Mouse (Mus musculus): ENCODE measurements around the gene Sbk3. TPM values are rescaled to one million over a fixed set of nuclear protein-coding genes. Genes with fewer than 3 reads are reported as not detected.
"Not testable (repeated sequence)": the region's sequence is repeated elsewhere in the genome, so short reads cannot be mapped to it uniquely, and the experiment has no call there.

The Sbk3 gene
- 0.32 and 0.41 TPM in 2 replicates for polyA plus RNA-seq (2015; fragmentation: Nextera tagmentation; extraction: Ambion mirVana)

DNA sequence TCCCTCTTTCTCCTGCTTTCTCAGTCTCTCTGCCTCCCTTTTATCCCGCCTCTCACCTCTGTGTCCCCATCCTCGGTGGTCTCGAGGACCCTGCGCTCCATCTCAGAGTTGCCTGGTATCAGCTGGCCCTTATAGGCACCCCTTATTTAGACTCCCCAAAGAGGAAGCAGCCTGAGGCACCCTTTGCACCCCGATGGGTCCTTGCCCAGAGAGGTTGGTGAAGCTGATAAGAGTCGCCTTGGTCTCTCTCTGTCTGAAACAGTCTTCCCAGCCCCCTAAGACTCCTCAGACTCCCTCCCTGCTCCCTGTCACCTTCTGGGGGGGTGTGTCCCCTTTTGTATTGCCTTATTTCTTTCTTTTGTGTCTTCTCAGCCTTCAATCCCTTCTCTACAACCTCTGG is at the start of gene Sbk3:
Gene Sbk3, minus strand, starts transcription at position 101 of the 400 bp plus-strand sequence.
- H3K27me3 ChIP-seq (replicated peaks) = no peaks in the 10 kb centered on the region
- ATAC-seq (replicated peaks) = no peak
- H3K4me3 ChIP-seq = no peak within 1 kb of the TSS
- no peak within 1 kb of the TSS for H3K4me2 ChIP-seq
- WGBS = 49% methylated on average over 6 of the region's 6 CpGs
- H3K36me3 ChIP-seq (replicated peaks) = no peaks in the 10 kb centered on the region
- no peaks in the 10 kb centered on the region for H3K9me3 ChIP-seq
- no peak within 1 kb of the TSS for H3K27ac ChIP-seq
- no peaks in the 10 kb centered on the region for H3K4me1 ChIP-seq
- no peak within 1 kb of the TSS for H3K9ac ChIP-seq

DNA sequence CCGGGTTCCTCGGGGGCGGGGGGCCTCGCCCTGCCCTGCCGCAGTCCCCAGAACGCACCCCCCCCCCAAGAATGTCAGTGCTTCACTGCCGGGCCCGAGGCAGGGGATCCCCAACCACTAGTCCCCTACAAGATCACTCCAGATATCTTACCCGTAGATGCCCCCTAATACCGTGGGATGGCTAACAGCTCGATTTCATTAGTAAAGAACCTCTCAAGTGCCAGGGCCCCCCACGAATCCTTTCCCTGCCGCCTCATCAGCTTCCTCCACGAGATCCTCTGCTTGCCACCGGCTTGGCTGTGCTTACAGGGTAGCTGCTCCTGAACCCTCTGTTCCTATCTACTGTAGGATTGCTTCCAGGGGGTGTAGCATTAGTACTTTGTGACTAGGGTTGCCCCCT is 49.7 kb upstream of the Sbk3 start:
- H3K9ac ChIP-seq = peak overlapping the region; percentile 81
- peak; percentile 57 for ATAC-seq (replicated peaks)
- 1% methylated on average over 14 of the region's 15 CpGs for WGBS

DNA sequence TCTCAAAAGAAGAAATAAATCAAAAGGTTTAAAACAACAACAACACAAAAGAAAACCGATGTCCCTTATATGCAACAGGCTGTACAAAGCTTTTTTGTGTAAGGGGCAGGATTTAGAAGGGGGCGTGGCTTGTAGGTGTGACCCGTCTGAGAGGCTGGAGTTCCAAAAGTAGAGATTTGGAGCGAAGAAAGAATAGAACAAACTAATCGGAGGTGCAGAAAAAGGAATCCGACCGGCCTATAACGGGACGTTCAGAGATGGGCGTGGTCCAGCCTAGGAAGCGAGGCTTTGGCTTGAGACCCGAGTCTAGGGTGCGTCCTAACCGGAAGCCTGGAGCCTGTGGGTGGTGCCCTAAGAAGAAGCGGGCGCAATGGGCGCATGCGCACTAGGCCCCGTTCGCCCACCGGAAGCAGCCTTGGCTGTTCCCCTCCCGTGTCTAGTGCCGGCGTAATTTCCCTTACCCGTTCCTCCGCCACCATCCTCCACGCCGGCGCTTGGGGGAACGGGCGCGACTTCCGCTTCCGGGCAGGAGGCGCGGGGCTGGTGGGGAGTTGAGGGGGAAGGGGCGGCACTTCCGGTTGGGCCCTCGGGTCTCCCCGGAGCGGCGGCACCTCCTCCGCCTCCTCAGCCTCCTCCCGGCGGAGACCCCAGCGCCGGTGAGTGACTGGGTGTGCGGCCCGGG is 49.2 kb upstream of the Sbk3 start, which contains the start of the genes Zfp865 and Ccdc106:
Gene Zfp865, plus strand, starts transcription at position 377 of the 682 bp plus-strand sequence.
Gene Ccdc106, plus strand, starts transcription at position 554 of the 682 bp plus-strand sequence.
- Histone ChIP-seq H3K4me3 (peak within 1 kb of the TSS; percentile 74), H3K36me3 (replicated peaks) (no peaks in the 10 kb centered on the region), H3K27ac (peak within 1 kb of the TSS; percentile 91), H3K4me1 (peaks cover 22% of the 10 kb centered on the region), H3K4me2 (peak within 1 kb of the TSS; percentile 74), H3K9me3 (no peaks in the 10 kb centered on the region), H3K9ac (peak within 1 kb of the TSS; percentile 81), H3K27me3 (replicated peaks) (no peaks in the 10 kb centered on the region)
- ATAC-seq (replicated peaks) = peak; percentile 89
- under 1% methylated on average over 48 of the region's 49 CpGs for WGBS

More for the DNA sequence above, 49.7 kb upstream of the Sbk3 start:
- Histone ChIP-seq H3K36me3 (replicated peaks) (no peaks in the 10 kb centered on the region), H3K27ac (peak overlapping the region; percentile 91), H3K4me3 (peak overlapping the region; percentile 74), H3K27me3 (replicated peaks) (no peaks in the 10 kb centered on the region), H3K4me1 (peaks cover 22% of the 10 kb centered on the region), H3K9me3 (no peaks in the 10 kb centered on the region), H3K4me2 (peak overlapping the region; percentile 74)

DNA sequence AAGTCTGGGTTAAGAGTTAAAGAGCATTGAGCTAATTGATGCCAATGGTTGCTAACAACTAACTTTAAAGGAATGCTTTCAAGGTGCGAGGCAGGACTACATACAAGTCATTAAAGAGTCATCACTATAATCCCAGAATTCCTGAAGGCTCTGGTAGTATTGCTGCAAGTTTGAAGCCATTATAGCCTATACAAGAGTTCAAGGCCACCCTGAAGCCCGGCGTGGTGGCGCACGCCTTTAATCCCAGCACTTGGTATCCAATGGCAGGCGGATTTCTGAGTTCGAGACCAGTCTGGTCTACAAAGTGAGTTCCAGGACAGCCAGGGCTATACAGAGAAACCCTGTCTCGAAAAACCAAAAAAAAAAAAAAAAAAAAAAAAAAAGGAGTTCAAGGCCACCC is 48.6 kb upstream of the Sbk3 start:
- not testable (repeated sequence) for H3K9ac ChIP-seq; H3K36me3 ChIP-seq (replicated peaks); ATAC-seq (replicated peaks); H3K27me3 ChIP-seq (replicated peaks); H3K9me3 ChIP-seq
- Histone ChIP-seq H3K27ac (peak overlapping the region; percentile 91), H3K4me2 (peak overlapping the region; percentile 74), H3K4me3 (peak overlapping the region; percentile 74), H3K4me1 (peaks cover 22% of the 10 kb centered on the region)
- WGBS = 22% methylated on average over 8 of the region's 8 CpGs

DNA sequence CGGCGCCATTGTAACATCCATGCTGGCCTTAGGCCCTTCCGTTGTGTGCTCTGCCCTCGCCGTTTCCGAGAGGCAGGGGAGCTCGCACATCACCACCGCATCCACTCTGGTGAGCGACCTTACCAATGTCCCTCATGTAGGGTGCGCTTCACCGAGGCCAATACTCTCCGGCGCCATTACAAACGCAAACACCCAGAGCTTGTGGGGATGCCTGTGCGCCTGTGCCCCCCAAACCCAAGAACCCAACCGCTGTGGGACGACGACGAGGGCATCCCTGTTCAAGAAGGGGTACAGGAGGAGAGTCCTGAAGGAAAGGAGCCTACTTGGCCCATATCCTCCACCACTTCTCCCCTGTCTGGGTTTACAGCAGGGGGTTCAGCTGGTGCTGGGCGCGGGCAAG is 47.0 kb upstream of the Sbk3 start:
- H3K4me3 ChIP-seq = no peak overlapping the region
- no peak overlapping the region for H3K27ac ChIP-seq
- WGBS = 98% methylated on average over 21 of the region's 21 CpGs
- no peaks in the 10 kb centered on the region for H3K9me3 ChIP-seq
- H3K9ac ChIP-seq = no peak overlapping the region
- ATAC-seq (replicated peaks) = no peak
- peaks cover 26% of the 10 kb centered on the region for H3K4me1 ChIP-seq
- no peaks in the 10 kb centered on the region for H3K27me3 ChIP-seq (replicated peaks)
- H3K4me2 ChIP-seq = no peak overlapping the region
- H3K36me3 ChIP-seq (replicated peaks) = no peaks in the 10 kb centered on the region

DNA sequence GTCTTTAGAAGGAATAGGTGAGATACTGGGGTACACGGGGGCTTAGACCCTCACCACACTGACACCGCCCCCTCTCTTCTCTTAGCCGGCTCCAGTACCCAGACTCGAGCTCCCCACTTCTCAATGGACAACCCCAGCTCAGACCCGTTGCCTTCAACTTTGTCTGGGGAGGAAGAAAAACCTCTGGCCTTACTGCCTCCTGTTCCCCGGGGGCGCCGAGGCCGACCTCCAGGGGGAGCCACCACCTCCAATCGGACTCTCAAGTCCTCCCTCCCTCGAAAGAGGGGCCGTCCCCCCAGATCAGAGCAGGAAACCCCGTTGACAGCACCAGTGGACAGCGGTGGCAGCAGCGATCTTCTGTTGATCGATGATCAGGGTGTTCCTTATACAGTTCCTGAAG is 46.4 kb upstream of the Sbk3 start:
- Histone ChIP-seq H3K9ac (no peak overlapping the region), H3K27ac (no peak overlapping the region), H3K9me3 (no peaks in the 10 kb centered on the region), H3K4me3 (no peak overlapping the region), H3K36me3 (replicated peaks) (peaks cover 4% of the 10 kb centered on the region; the same call in 1 of the 2 replicates), H3K27me3 (replicated peaks) (no peaks in the 10 kb centered on the region), H3K4me1 (peaks cover 26% of the 10 kb centered on the region), H3K4me2 (no peak overlapping the region)
- ATAC-seq (replicated peaks) = no peak
- WGBS = 90% methylated on average over 16 of the region's 16 CpGs

DNA sequence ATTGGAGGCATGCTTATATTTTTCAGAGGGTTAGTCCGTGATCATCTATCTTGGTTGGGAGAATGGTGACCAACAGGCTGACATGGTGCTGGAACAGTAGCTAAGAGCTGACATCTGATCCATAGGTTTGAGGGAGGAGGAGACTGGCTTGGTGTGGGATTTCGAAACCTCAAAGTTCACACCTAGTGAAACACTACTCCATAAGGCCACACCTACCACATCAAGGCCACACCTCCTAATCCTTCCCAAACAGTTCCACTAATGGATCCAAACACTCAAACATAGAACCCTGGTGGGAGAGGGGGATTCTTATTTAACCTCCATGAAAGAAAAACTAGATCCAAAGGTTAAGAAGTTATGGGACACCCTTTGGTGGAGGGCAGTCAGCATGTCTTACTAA is 46.0 kb upstream of the Sbk3 start:
- WGBS = 96% methylated on average over 2 of the region's 2 CpGs
- H3K36me3 ChIP-seq (replicated peaks) = peaks cover 7% of the 10 kb centered on the region
- H3K9me3 ChIP-seq = no peaks in the 10 kb centered on the region
- H3K9ac ChIP-seq = no peak overlapping the region
- peaks cover 26% of the 10 kb centered on the region for H3K4me1 ChIP-seq
- ATAC-seq (replicated peaks) = no peak
- no peak overlapping the region for H3K27ac ChIP-seq
- no peak overlapping the region for H3K4me2 ChIP-seq
- H3K27me3 ChIP-seq (replicated peaks) = no peaks in the 10 kb centered on the region
- H3K4me3 ChIP-seq = no peak overlapping the region

DNA sequence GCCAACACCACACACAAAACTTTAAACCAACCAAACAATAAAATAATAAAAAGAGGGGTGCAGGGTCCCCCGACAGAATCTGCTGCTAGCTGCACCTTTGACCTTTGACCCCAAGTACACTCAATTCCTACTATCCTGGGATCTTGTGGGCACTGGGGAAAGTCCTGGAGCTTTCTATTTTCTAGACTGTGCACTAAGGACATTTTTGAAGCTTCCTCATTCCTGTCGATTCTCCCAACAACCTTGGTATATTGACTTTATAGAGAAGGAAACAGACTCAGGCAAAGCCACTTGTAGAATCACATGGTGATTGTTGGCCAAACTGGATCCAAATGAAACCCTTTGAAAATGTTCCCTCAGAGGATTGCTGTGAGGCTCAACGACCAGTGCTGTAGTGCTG is 45.1 kb upstream of the Sbk3 start:
- WGBS = 70% methylated on average over 3 of the region's 3 CpGs
- no peaks in the 10 kb centered on the region for H3K27me3 ChIP-seq (replicated peaks)

DNA sequence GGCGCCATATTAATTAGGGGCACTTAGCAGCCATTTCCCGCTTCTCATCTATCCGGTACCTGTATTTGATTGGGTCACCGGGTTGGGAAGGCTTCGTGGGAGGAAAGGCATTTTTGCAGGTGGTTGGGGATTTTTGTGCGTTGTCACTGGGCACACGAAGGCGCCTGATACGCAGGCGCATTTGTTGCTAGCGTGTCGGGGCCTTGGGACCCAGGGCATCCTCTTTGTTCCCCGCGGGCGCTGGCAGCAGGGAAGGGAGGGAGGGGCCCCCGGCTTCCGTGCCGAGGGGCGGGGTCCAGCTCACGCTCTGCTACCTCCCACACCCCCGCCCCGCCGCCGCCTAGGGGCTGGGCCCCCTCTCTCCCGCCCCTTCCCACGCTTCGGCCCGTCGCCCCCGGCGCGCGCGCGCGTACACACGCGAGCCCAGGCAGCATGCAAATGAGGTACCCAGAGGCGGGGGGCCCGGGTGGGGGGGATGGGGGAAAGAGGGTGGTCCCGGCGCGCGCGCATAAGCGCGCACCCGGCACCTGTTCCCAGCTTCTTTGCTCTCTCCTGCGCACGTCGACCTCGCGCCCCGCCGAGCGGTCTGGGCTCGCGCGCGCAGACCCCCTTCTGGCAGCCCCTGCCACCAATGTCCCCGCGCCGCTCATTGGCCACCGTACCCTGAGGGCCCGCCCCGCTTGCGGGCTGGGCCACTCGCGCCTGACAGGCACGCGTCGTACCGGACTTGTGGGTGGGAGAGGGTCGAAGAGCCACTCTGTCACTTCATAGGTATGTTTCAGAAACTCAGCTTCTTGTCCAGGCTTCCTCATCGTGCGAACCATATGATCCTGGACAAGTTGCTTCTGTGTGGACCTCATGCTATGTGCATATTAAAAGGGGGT is 44.4 kb upstream of the Sbk3 start, which contains the start of gene Gm44973:
Gene Gm44973, plus strand, starts transcription at position 379 of the 884 bp plus-strand sequence.
- Histone ChIP-seq H3K4me1 (peaks cover 15% of the 10 kb centered on the region), H3K36me3 (replicated peaks) (peaks cover 22% of the 10 kb centered on the region), H3K9me3 (no peaks in the 10 kb centered on the region), H3K9ac (peak within 1 kb of the TSS; percentile 87), H3K27me3 (replicated peaks) (no peaks in the 10 kb centered on the region), H3K4me3 (peak within 1 kb of the TSS; percentile 84), H3K4me2 (peak within 1 kb of the TSS; percentile 57), H3K27ac (peak within 1 kb of the TSS; percentile 98)
- under 1% methylated on average over 73 of the region's 76 CpGs for WGBS
- peak; percentile 83 for ATAC-seq (replicated peaks)

More for the DNA sequence above, 45.1 kb upstream of the Sbk3 start:
- H3K9ac ChIP-seq = peak overlapping the region; percentile 61
- H3K4me3 ChIP-seq = peak overlapping the region; percentile 84
- no peaks in the 10 kb centered on the region for H3K9me3 ChIP-seq
- H3K4me1 ChIP-seq = peaks cover 18% of the 10 kb centered on the region
- peak overlapping the region; percentile 98 for H3K27ac ChIP-seq
- H3K36me3 ChIP-seq (replicated peaks) = peaks cover 15% of the 10 kb centered on the region
- H3K4me2 ChIP-seq = peak overlapping the region; percentile 57
- ATAC-seq (replicated peaks) = no peak

DNA sequence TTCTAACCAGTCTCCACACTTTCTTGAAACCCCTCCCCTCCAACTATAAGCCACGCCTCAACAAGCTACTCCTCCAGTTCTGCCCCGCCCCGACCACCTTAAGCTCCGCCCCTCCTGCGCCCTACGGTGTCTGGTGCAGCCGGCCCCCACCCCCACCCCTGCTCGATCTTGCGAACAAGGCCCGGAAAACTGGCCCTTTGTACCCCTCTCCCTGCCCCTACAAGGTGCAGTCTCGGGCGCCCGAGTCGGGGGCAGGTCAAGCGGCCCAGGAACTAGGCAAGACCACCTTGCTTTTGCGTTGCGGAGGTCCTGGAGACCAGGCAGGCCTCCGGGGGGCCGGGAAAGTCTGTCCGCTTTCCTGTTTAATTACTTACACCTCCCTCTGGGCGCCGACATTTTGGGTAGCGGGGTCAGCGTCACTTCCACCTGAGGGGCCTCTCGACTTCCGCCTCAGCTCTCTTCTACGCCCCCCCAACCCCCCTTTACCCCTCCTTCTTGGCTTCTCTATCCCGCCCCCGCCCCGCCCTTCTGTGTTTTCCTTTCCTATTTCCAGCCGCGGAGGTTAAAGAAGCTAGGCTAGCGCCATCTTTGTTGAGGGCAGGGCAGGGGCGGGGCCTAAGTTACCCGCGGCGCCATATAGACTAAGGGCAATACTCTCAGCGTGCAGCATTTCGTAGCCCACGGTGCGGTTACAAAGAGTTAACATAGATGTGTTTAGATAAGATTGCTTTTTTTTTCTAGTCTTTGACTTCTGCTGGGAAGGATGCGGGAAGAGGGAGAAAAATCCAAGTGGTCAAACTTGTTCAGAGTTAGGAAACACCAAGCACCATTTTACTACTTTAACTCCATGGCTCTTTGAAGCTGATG is 43.5 kb upstream of the Sbk3 start, which contains the start of the genes Zfp524 and Fiz1:
Gene Zfp524, plus strand, starts transcription at position 165 of the 867 bp plus-strand sequence.
Gene Fiz1, minus strand, starts transcription at position 447 of the 867 bp plus-strand sequence.
- H3K4me3 ChIP-seq = peak within 1 kb of the TSS; percentile 84
- H3K4me2 ChIP-seq = peak within 1 kb of the TSS; percentile 57
- peaks cover 14% of the 10 kb centered on the region for H3K4me1 ChIP-seq
- no peaks in the 10 kb centered on the region for H3K27me3 ChIP-seq (replicated peaks)
- H3K9ac ChIP-seq = peak within 1 kb of the TSS; percentile 87
- H3K36me3 ChIP-seq (replicated peaks) = peaks cover 30% of the 10 kb centered on the region
- ATAC-seq (replicated peaks) = peak; percentile 87
- no peaks in the 10 kb centered on the region for H3K9me3 ChIP-seq
- WGBS = under 1% methylated on average over 42 of the region's 42 CpGs
- peak within 1 kb of the TSS; percentile 98 for H3K27ac ChIP-seq

DNA sequence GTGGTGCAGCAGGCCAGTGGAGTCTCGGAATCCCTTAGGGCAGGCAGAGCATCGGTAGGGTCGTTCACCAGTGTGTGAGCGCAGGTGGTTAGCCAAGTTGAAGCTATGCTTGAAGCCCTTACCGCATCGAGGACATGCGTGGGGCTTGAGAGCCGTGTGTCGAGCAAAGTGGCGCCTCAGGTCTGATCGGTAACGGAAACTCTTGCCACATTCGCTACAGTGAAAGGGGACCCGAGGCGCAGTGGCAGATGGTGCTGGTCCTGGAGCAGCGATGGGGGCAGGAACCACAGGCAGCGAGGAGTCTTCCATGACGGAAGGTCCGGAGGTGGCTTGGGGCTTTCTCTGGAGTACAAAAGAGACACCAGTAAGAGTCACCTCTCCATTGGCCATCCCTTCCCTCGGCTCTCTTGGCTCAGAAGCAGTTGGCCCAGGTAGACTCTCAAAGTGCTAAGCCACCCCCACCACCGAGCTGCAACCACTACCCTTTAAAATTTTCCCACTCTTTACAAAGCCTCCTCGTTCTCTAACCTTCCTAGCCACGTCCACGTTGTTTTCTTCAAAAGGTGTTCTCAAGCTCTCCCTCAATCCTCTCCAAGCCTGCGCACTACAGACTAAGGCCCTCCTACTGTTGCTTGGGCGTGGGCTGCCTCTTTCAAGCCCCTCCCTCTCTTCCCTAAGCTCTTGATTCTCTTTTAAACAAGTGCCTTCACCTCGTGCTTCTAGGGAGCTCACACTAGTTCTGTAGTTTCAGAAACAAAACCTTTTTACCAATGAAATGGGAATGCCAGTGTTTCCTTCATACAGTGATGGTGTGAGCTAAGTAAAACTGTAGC is 41.9 kb upstream of the Sbk3 start:
- H3K9ac ChIP-seq = no peak overlapping the region
- H3K4me1 ChIP-seq = peaks cover 11% of the 10 kb centered on the region; the same call in 1 of the 2 replicates
- no peak overlapping the region for H3K27ac ChIP-seq
- H3K27me3 ChIP-seq (replicated peaks) = no peaks in the 10 kb centered on the region
- no peak overlapping the region for H3K4me2 ChIP-seq
- peaks cover 46% of the 10 kb centered on the region for H3K36me3 ChIP-seq (replicated peaks)
- 91% methylated on average over 27 of the region's 27 CpGs for WGBS
- ATAC-seq (replicated peaks) = no peak
- no peak overlapping the region for H3K4me3 ChIP-seq
- no peaks in the 10 kb centered on the region for H3K9me3 ChIP-seq
